8 mouse cellular contexts compared by ENCODE assay signal in the genomic region with DNA sequence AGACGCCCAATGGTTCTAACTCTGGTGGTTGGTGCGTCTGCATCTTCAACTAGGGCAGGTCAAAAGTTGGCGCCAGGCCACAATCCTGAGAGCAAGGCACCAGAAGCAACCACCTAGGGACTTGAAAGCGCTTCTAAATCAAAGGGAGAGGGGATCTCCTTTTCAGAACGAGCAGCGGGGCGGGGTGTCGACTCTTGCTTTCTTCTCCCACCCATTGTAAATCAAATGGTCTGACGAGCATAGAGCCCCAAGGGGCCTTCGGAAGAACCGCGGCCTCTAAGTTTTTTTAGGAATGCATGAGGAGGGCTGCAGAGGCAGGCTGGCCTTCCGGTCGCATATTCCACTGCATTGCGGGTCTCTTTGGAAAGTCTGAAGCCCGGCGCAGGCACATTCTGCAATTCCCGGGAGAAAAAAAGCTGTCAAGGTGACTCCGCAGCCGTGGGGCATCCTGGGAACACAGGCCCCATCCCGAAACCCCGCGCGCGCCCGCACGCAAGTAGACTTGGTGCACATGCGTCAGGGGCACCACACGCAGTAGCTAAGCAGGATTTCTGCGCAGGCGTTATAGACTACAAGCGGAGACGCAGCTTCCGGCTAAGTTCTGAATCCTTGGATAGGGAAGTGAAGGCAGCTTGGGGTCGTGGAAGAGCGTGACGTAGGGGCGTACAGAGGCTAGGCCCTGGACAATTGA. TPM values are rescaled to one million over a fixed set of nuclear protein-coding genes. Genes with fewer than 3 reads are reported as not detected.
A peak's percentile ranks its signal among the peaks of the same experiment; 100 is the strongest.
DNase-seq lines count a peak whose midpoint lies in the region; ATAC-seq and TF ChIP-seq lines count a peak whose summit lies in the region.

No protein-coding gene starts in this region.

- H3K4me3 ChIP-seq in ES-E14 (ENCODE audit: insufficient read depth in 1 of 2, low read depth in 1 of 2, low read length in 2 of 2, poor library complexity in 1 of 2, severe bottlenecking in 1 of 2): peak overlapping the region; percentile 43 to 62
- peak overlapping the region; percentile 57 for H3K4me3 ChIP-seq in hindbrain, embryonic 10.5 days
- H3K4me3 ChIP-seq in lung, embryonic 14.5 days (ENCODE audit: low read depth, low read length): peak overlapping the region; percentile 30

- 1% methylated on average over 38 of the region's 38 CpGs for WGBS in hindbrain, embryonic 10.5 days
- 2% methylated on average over 38 of the region's 38 CpGs for WGBS in lung, embryonic 14.5 days

- no peaks in the 10 kb centered on the region for H3K9me3 ChIP-seq in ES-E14 (ENCODE audit: control insufficient read depth, insufficient read depth, low read depth, low read length)
- no peaks in the 10 kb centered on the region for H3K9me3 ChIP-seq in hindbrain, embryonic 10.5 days
- H3K9me3 ChIP-seq in lung, embryonic 14.5 days (ENCODE audit: low read depth, low read length): no peaks in the 10 kb centered on the region

- H3K9ac ChIP-seq in ES-E14 (ENCODE audit: insufficient read depth, low read depth, low read length, poor library complexity, severe bottlenecking): peak overlapping the region; percentile 51; the same call in 1 of the 2 replicates
- peak overlapping the region; percentile 27 for H3K9ac ChIP-seq in lung, embryonic 14.5 days

- peaks cover 8 to 10% of the 10 kb centered on the region in 2 experiments; a peak in 2 of 4 replicates for H3K4me1 ChIP-seq in ES-E14 (ENCODE audit: control insufficient read depth in 2 of 2, insufficient read depth in 2 of 2, low read length in 2 of 2, poor library complexity in 1 of 2)
- peaks cover 16% of the 10 kb centered on the region for H3K4me1 ChIP-seq in hindbrain, embryonic 10.5 days (replicated peaks)
- peaks cover 4% of the 10 kb centered on the region; the same call in 1 of the 2 replicates for H3K4me1 ChIP-seq in lung, embryonic 14.5 days (ENCODE audit: insufficient read depth)

- TF ChIP-seq CTCF in lung, embryonic 14.5 days (IDR thresholded peaks at IDR 0.05; ENCODE audit: low read depth): no peak

- H3K36me3 ChIP-seq in ES-E14 (ENCODE audit: control insufficient read depth, insufficient read depth, low read length, poor library complexity, severe bottlenecking): no peaks in the 10 kb centered on the region
- H3K36me3 ChIP-seq in hindbrain, embryonic 10.5 days: no peaks in the 10 kb centered on the region
- H3K36me3 ChIP-seq in lung, embryonic 14.5 days (ENCODE audit: insufficient read depth): no peaks in the 10 kb centered on the region

- H3K4me2 ChIP-seq in lung, embryonic 14.5 days: peak overlapping the region; percentile 58

- ATAC-seq in lung, embryonic 14.5 days (ENCODE audit: insufficient read depth): peak; percentile 94

- peak; percentile 70 for DNase-seq in ES-E14 (ENCODE audit: low read depth, low spot score)
- peak; percentile 88 for DNase-seq in cerebellum, adult 8-10 months
- DNase-seq in frontal cortex, adult 2 months (ENCODE audit: extremely low spot score in 1 of 2, low spot score in 1 of 2): peak; percentile 92 to 96
- DNase-seq in hindbrain, embryonic 10.5 days (ENCODE audit: low spot score): peak; percentile 85
- peak; percentile 71 for DNase-seq in layer of hippocampus, adult 9-10 months (ENCODE audit: low spot score)
- DNase-seq in lung, embryonic 14.5 days: peak; percentile 91
- DNase-seq in ovary, adult 18-20 months (ENCODE audit: low spot score): peak; percentile 85
- peak; percentile 54 to 55 for DNase-seq in thymus, postnatal 10 days (ENCODE audit: low spot score in 2 of 2)

- peaks cover 11% of the 10 kb centered on the region; the same call in 1 of the 2 replicates for H3K27me3 ChIP-seq in hindbrain, embryonic 10.5 days (ENCODE audit: insufficient read depth, poor library complexity, severe bottlenecking)
- H3K27me3 ChIP-seq in lung, embryonic 14.5 days (ENCODE audit: insufficient read depth, low read length): no peaks in the 10 kb centered on the region

- in situ Hi-C loops in ES-E14 (cut with MboI; ENCODE audit: low sequenced_read_pairs in 2 of 2, unreplicated experiment in 2 of 2): no loop called here

- H3K27ac ChIP-seq in ES-E14 (ENCODE audit: insufficient read depth, low read depth, low read length, poor library complexity, severe bottlenecking): peak overlapping the region; percentile 51
- peak overlapping the region; percentile 86 for H3K27ac ChIP-seq in hindbrain, embryonic 10.5 days
- H3K27ac ChIP-seq in lung, embryonic 14.5 days (ENCODE audit: low read depth): peak overlapping the region; percentile 8; the same call in 1 of the 2 replicates

TF ChIP-seq in ES-E14, 5 proteins besides CTCF, POLR2A, EP300 and RAD21:
- TF ChIP-seq HCFC1 (IDR thresholded peaks at IDR 0.05; ENCODE audit: borderline replicate concordance, insufficient read depth, low read length) (no peak), ZNF384 (IDR thresholded peaks at IDR 0.05; ENCODE audit: low read depth, low read length) (peak; percentile 55)
TF ChIP-seq in ES-E14: peak in this region for 1.

RNA-seq across cellular contexts. Expression of gene Sdcbp2, which starts 3.4 kb away (rescaled TPM):
- total RNA-seq in ES-E14 (2012; rRNA removed): 3.2 and 4.1 TPM in 2 replicates
- 1.8 TPM in 2 replicates for polyA plus RNA-seq in frontal cortex, adult 2 months (2012; rRNA removed)
- polyA plus RNA-seq in hindbrain, embryonic 10.5 days (2016; fragmentation: Nextera tagmentation; extraction: Ambion mirVana): 0.67 and 0.97 TPM in 2 replicates
- 0.86 and 0.88 TPM in 2 replicates for polyA plus RNA-seq in lung, embryonic 14.5 days (2014; fragmentation: Nextera tagmentation; extraction: Ambion mirVana)

RNA-seq across cellular contexts. Expression of gene Fkbp1a, which starts 33.6 kb away (rescaled TPM):
- total RNA-seq in ES-E14 (2012; rRNA removed): 53.8 and 79.5 TPM in 2 replicates
- 388 and 462 TPM in 2 replicates for polyA plus RNA-seq in frontal cortex, adult 2 months (2012; rRNA removed)
- 600 and 645 TPM in 2 replicates for polyA plus RNA-seq in hindbrain, embryonic 10.5 days (2016; fragmentation: Nextera tagmentation; extraction: Ambion mirVana)
- 861 and 873 TPM in 2 replicates for polyA plus RNA-seq in lung, embryonic 14.5 days (2014; fragmentation: Nextera tagmentation; extraction: Ambion mirVana)

RNA-seq across cellular contexts. Expression of gene Snph, which starts 56.5 kb away (rescaled TPM):
- 0.18 and 0.37 TPM in 2 replicates for total RNA-seq in ES-E14 (2012; rRNA removed)
- 157 and 159 TPM in 2 replicates for polyA plus RNA-seq in frontal cortex, adult 2 months (2012; rRNA removed)
- polyA plus RNA-seq in hindbrain, embryonic 10.5 days (2016; fragmentation: Nextera tagmentation; extraction: Ambion mirVana): 1.0 and 2.6 TPM in 2 replicates
- polyA plus RNA-seq in lung, embryonic 14.5 days (2014; fragmentation: Nextera tagmentation; extraction: Ambion mirVana): 0.36 and 0.65 TPM in 2 replicates

Comparison
In these comparisons a context has a peak if more than half of its experiments do, and no peak if none do; other contexts are left out.
1. Peak in every context shown above with its lines: DNase-seq, ATAC-seq, H3K4me3 ChIP-seq and H3K27ac ChIP-seq.
2. H3K27ac ChIP-seq: peak in every context shown above with its lines; median percentile 86 in hindbrain, embryonic 10.5 days; 51 in ES-E14; 8 in lung, embryonic 14.5 days.
3. RNA of gene Snph, which starts 56.5 kb away (polyA plus RNA-seq): 157 to 159 TPM in frontal cortex, adult 2 months; 1.0 to 2.6 TPM in hindbrain, embryonic 10.5 days and 0.36 to 0.65 TPM in lung, embryonic 14.5 days; every median in the first group is over 10 times any median in the second.